Mouse (Mus musculus) left cerebral cortex, postnatal 10 days (tissue): ENCODE results near the gene Cplx3. TPM values are rescaled to one million over a fixed set of nuclear protein-coding genes. Genes with fewer than 3 reads are reported as not detected.

Experiments used
- DNase-seq, 2 experiments: peaks; one replicate each; pipeline ENCODE4 v3.0.0; 2021 to 2022; ENCODE audit warnings: low spot score in 2 of 2, mixed read lengths in 1 of 2; ENCODE audit errors: extremely low spot score in 1 of 2
- intact Hi-C: fragments of 180-260 bp; cut with DNase I; formaldehyde crosslinking; loops from one replicate; pipeline ENCODE4 v1.15.1; 2025
- total RNA-seq, 2 experiments: library from RNA; stranded (reverse); gene quantifications; 2 replicates each; pipeline ENCODE4 v1.2.3; 2021

Cplx3 gene
- total RNA-seq: 10 to 100 TPM; 15.6 to 17.8 TPM

GRCm38 (mm10) chr9:57606139-57606851 lies at the start of gene Cplx3:
Cplx3 (minus strand) TSS chr9:57606281.
- intact Hi-C loops: no loop called here
- peak in 1 of 2 experiments; percentile 81 for DNase-seq

- intact Hi-C loops: loop anchor here (2.0 to 10.0 kb wide), 3 partner anchors 25 to 339 kb away; partner anchors contain the start of gene Cox5a
These were observed 49.7 kb upstream of the Cplx3 start for GRCm38 (mm10) chr9:57655749-57656148.

GRCm38 (mm10) chr9:57654966-57655365 lies 48.9 kb upstream of the Cplx3 start:
- no peak for DNase-seq
- intact Hi-C loops: loop anchor here (2.0 to 10.0 kb wide), 4 partner anchors 24 to 340 kb away; partner anchors contain the start of gene Cox5a

More at GRCm38 (mm10) chr9:57655749-57656148, 49.7 kb upstream of the Cplx3 start:
- DNase-seq: peak; percentile 89 to 92

- DNase-seq: peak in 1 of 2 experiments; percentile 17
- intact Hi-C loops: loop anchor here (5.0 to 10.0 kb wide), 2 partner anchors 111 to 342 kb away; no protein-coding TSS in a partner anchor
These were observed 47.2 kb upstream of the Cplx3 start, which contains the start of gene Csk for GRCm38 (mm10) chr9:57653283-57653682. Csk (minus strand) TSS chr9:57653631.

- intact Hi-C loops: loop anchor here (5.0 to 10.0 kb wide), 2 partner anchors 111 to 342 kb away; no protein-coding TSS in a partner anchor
- DNase-seq: peak in 1 of 2 experiments; percentile 20
These were observed 46.8 kb upstream of the Cplx3 start for GRCm38 (mm10) chr9:57652855-57653254.

- intact Hi-C loops: loop anchor here (5.0 to 10.0 kb wide), 2 partner anchors 110 to 342 kb away; no protein-coding TSS in a partner anchor
- no peak for DNase-seq
These were observed 46.3 kb upstream of the Cplx3 start for GRCm38 (mm10) chr9:57652351-57652750.

GRCm38 (mm10) chr9:57650786-57651311 lies 44.8 kb upstream of the Cplx3 start:
- peak in 1 of 2 experiments; percentile 78 for DNase-seq
- intact Hi-C loops: loop anchor here (5.0 to 10.0 kb wide), 2 partner anchors 109 to 344 kb away; no protein-coding TSS in a partner anchor

- intact Hi-C loops: loop anchor here (5.0 to 10.0 kb wide), 2 partner anchors 108 to 345 kb away; no protein-coding TSS in a partner anchor
- no peak for DNase-seq
These were observed 44.2 kb upstream of the Cplx3 start for GRCm38 (mm10) chr9:57650130-57650785.

GRCm38 (mm10) chr9:57647286-57648108 lies 41.4 kb upstream of the Cplx3 start:
- DNase-seq: no peak
- intact Hi-C loops: no loop called here

- intact Hi-C loops: no loop called here
- DNase-seq: no peak
These were observed 40.5 kb upstream of the Cplx3 start for GRCm38 (mm10) chr9:57646551-57647103.

- intact Hi-C loops: loop anchor here (5.0 kb wide), 1 partner anchor 58 kb away; the partner anchor contains the start of gene Ulk3
- DNase-seq: peak; percentile 89 to 93
These were observed 39.1 kb upstream of the Cplx3 start for GRCm38 (mm10) chr9:57644944-57645893.

- intact Hi-C loops: loop anchor here (5.0 kb wide), 1 partner anchor 57 kb away; the partner anchor contains the start of gene Ulk3
- no peak for DNase-seq
These were observed 38.4 kb upstream of the Cplx3 start for GRCm38 (mm10) chr9:57644442-57644943.

- DNase-seq: peak in 1 of 2 experiments; percentile 29
- intact Hi-C loops: loop anchor here (5.0 kb wide), 1 partner anchor 57 kb away; the partner anchor contains the start of gene Ulk3
These were observed 37.7 kb upstream of the Cplx3 start for GRCm38 (mm10) chr9:57643856-57644180.

- intact Hi-C loops: loop anchor here (5.0 kb wide), 1 partner anchor 56 kb away; the partner anchor contains the start of gene Ulk3
- DNase-seq: no peak
These were observed 37.2 kb upstream of the Cplx3 start for GRCm38 (mm10) chr9:57643169-57643855.

GRCm38 (mm10) chr9:57641775-57642550 lies 35.9 kb upstream of the Cplx3 start:
- intact Hi-C loops: loop anchor here (5.0 kb wide), 1 partner anchor 55 kb away; the partner anchor contains the start of gene Ulk3
- DNase-seq: peak in 1 of 2 experiments; percentile 26
